In the genomic region with DNA sequence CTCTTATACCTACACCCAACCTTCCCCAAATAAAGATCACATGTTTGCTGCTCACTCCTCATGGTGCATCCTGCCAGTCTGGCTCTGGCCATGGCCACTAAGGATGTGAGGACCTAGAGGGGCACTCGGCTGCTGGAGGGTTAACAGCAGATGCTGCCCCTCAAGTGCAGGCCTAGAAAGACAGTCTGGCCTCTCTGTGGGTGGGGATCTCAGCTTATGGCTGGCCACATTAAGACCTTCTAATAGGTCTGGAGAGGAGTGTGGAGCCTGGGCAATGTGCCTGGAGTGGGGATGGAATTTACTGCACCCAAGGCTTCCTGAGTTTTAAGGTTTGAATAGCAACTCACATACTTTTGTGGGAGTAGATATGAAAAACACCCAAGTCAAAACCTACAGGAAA, we compare ENCODE assay signal across 11 mouse cellular contexts.
DNase-seq lines count a peak whose midpoint lies in the region; ATAC-seq and TF ChIP-seq lines count a peak whose summit lies in the region.
"Had no signal": no experiment of that assay in that cellular context is flagged by ENCODE, and none has a peak within 500 bp of the region (broad histone marks: within the 10 kb centered on the region; RNA-seq: fewer than 3 reads in every experiment).

No protein-coding gene starts in this region.

- H3K4me2 ChIP-seq in kidney, embryonic 14.5 days (replicated peaks; ENCODE audit: low read depth, low read length), result no peak overlapping the region
- H3K4me2 ChIP-seq: liver, embryonic 13.5 days; midbrain, embryonic 13.5 days had no signal

- in situ Hi-C loops in Patski (cut with MboI; ENCODE audit: low pct_unique_long_range_greater_than_20kb), result no loop called here

- CTCF ChIA-PET in Patski (lab: Charles Lee), result interaction anchor here (1.3 to 1.5 kb wide), 2 partner anchors 9 to 44 kb away, joined by 3 to 4 read pairs; no protein-coding TSS in a partner anchor

- DNase-seq in adrenal gland, postnatal 25 days, result peak; percentile 25
- no peak for DNase-seq in adrenal gland, adult 8-10 months
- peak; percentile 28 for DNase-seq in kidney, adult 2 months
- DNase-seq in kidney, adult 18-20 months, result no peak
- no peak for DNase-seq in Patski (ENCODE audit: low read depth, low spot score)
- DNase-seq in thymus, postnatal 4 days, result no peak
- DNase-seq: forebrain, postnatal 0 days; liver, embryonic 13.5 days had no signal

- H3K27ac ChIP-seq in kidney, adult 2 months (ENCODE audit: insufficient read depth, low read depth, low read length), result no peak overlapping the region
- peak overlapping the region; percentile 37; the same call in 1 of the 2 replicates for H3K27ac ChIP-seq in kidney, embryonic 14.5 days (ENCODE audit: low read depth, low read length)
- H3K27ac ChIP-seq: liver, embryonic 13.5 days; midbrain, embryonic 13.5 days had no signal

- H3K9me3 ChIP-seq in kidney, embryonic 14.5 days (ENCODE audit: control insufficient read depth, low read length), result no peaks in the 10 kb centered on the region
- H3K9me3 ChIP-seq: liver, embryonic 13.5 days; midbrain, embryonic 13.5 days had no signal

- H3K27me3 ChIP-seq in kidney, adult 2 months (replicated peaks; ENCODE audit: control insufficient read depth, insufficient read depth, low read length), result no peaks in the 10 kb centered on the region
- no peaks in the 10 kb centered on the region for H3K27me3 ChIP-seq in Patski
- no peaks in the 10 kb centered on the region for H3K27me3 ChIP-seq in kidney, embryonic 14.5 days (ENCODE audit: control insufficient read depth, insufficient read depth, low read length)
- H3K27me3 ChIP-seq: liver, embryonic 13.5 days; midbrain, embryonic 13.5 days had no signal

- ATAC-seq in Patski, result peak; percentile 60
- no peak for ATAC-seq in kidney, embryonic 14.5 days (ENCODE audit: low FRiP score, low TSS enrichment)
- no peak for ATAC-seq in granulocyte monocyte progenitor cell, adult 5-6 weeks (replicated peaks; ENCODE audit: poor library complexity, severe bottlenecking)
- ATAC-seq: forebrain, postnatal 0 days; midbrain, embryonic 13.5 days had no signal

- 74% methylated on average over 1 of the region's 1 CpGs for WGBS in kidney, adult 2 months
- 58% methylated on average over 1 of the region's 1 CpGs for WGBS in kidney, embryonic 14.5 days

- no peaks in the 10 kb centered on the region for H3K36me3 ChIP-seq in kidney, adult 2 months (ENCODE audit: control insufficient read depth, insufficient read depth, low read length)
- H3K36me3 ChIP-seq in kidney, embryonic 14.5 days (ENCODE audit: control insufficient read depth, insufficient read depth, low read length), result no peaks in the 10 kb centered on the region
- H3K36me3 ChIP-seq: liver, embryonic 13.5 days; midbrain, embryonic 13.5 days had no signal

- TF ChIP-seq CTCF in kidney, adult 2 months (conservative IDR thresholded peaks at IDR 0.05; ENCODE audit: insufficient read depth, insufficient read length, low read depth, low read length), result no peak
- TF ChIP-seq CTCF in Patski (IDR thresholded peaks at IDR 0.05), result no peak

- TF ChIP-seq POLR2A in kidney, adult 2 months (IDR thresholded peaks at IDR 0.05; ENCODE audit: low read depth, low read length), result no peak

- no peak overlapping the region for H3K9ac ChIP-seq in kidney, embryonic 14.5 days (ENCODE audit: low read depth, low read length)
- H3K9ac ChIP-seq: forebrain, postnatal 0 days; liver, embryonic 13.5 days; midbrain, embryonic 13.5 days had no signal

- H3K4me1 ChIP-seq in kidney, adult 2 months (ENCODE audit: control insufficient read depth, insufficient read depth, low read length), result no peaks in the 10 kb centered on the region; the same call in 1 of the 2 replicates
- peaks cover 12% of the 10 kb centered on the region; the same call in 1 of the 2 replicates for H3K4me1 ChIP-seq in kidney, embryonic 14.5 days (ENCODE audit: control insufficient read depth, insufficient read depth, low read length)

- POLR2A ChIA-PET in Patski (lab: Charles Lee), result no interaction called here

- H3K4me3 ChIP-seq in kidney, adult 2 months (ENCODE audit: insufficient read depth, low read depth, low read length), result no peak overlapping the region
- H3K4me3 ChIP-seq in kidney, embryonic 14.5 days (ENCODE audit: low read length), result no peak overlapping the region
- H3K4me3 ChIP-seq: liver, embryonic 13.5 days; midbrain, embryonic 13.5 days had no signal

Comparison
In these comparisons a context has a peak if more than half of its experiments do, and no peak if none do; other contexts are left out.
1. DNase-seq: peak in adrenal gland, postnatal 25 days (single experiment) and kidney, adult 2 months (single experiment); none in adrenal gland, adult 8-10 months (single experiment), kidney, adult 18-20 months (single experiment), Patski (single experiment) and thymus, postnatal 4 days (single experiment).